Mouse (Mus musculus): ENCODE measurements at regions not wholly inside any gene's neighbourhood (a gene's known extent, or its start where the extent isn't known, plus 50 kb on each side); places are given as distances from the start of the nearest gene placed in this dataset.

GRCm38 (mm10) chrX:23136710-23137109 lies 228.2 kb downstream of the Klhl13 start:
- Histone ChIP-seq H3K4me1 (replicated peaks; ENCODE audit: control insufficient read depth, insufficient read depth, low read length) (no peaks in the 10 kb centered on the region), H3K27me3 (replicated peaks; ENCODE audit: control insufficient read depth, insufficient read depth, low read length) (no peaks in the 10 kb centered on the region), H3K9me3 (ENCODE audit: control insufficient read depth, low read length) (no peaks in the 10 kb centered on the region), H3K27ac (ENCODE audit: low read length) (no peak overlapping the region), H3K4me2 (ENCODE audit: low read length) (no peak overlapping the region), H3K4me3 (replicated peaks; ENCODE audit: low read length) (no peak overlapping the region), H3K36me3 (ENCODE audit: control insufficient read depth, insufficient read depth) (no peaks in the 10 kb centered on the region), H3K9ac (replicated peaks; ENCODE audit: low read depth, low read length) (no peak overlapping the region)
- no peak for ATAC-seq

DNA sequence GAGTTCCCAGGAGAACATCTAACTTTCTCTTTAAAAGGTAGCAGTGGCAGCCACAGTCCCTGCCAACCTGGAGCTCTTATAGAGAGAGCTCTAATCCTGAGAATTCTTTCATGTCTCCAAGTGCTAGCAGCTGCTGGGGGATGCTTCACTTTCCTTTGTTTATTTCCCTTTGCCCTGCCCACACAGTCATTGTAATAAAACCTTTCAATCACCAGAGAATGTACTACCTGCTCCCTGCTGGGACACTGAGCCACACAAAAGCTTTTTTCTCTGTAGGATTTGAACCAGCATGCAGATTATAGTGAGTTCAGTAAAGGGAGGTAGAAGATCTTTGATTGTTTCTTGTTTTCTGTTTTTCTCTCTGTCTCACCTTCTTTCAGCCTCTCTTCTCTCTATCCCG lies 269.0 kb downstream of the Klhl13 start:
- WGBS: 36% methylated on average over 1 of the region's 1 CpGs
- no peak overlapping the region for H3K9ac ChIP-seq (replicated peaks; ENCODE audit: low read depth, low read length)
- H3K4me3 ChIP-seq (replicated peaks; ENCODE audit: low read length): no peak overlapping the region
- H3K4me2 ChIP-seq (ENCODE audit: low read length): no peak overlapping the region
- H3K4me1 ChIP-seq (replicated peaks; ENCODE audit: control insufficient read depth, insufficient read depth, low read length): no peaks in the 10 kb centered on the region
- no peaks in the 10 kb centered on the region for H3K36me3 ChIP-seq (ENCODE audit: control insufficient read depth, insufficient read depth)
- H3K27me3 ChIP-seq (replicated peaks; ENCODE audit: control insufficient read depth, insufficient read depth, low read length): no peaks in the 10 kb centered on the region
- H3K9me3 ChIP-seq (ENCODE audit: control insufficient read depth, low read length): no peaks in the 10 kb centered on the region
- ATAC-seq: no peak
- H3K27ac ChIP-seq (ENCODE audit: low read length): no peak overlapping the region

GRCm38 (mm10) chrX:23092774-23093173 lies 272.1 kb downstream of the Klhl13 start:
- ATAC-seq: no peak
- Histone ChIP-seq H3K4me1 (replicated peaks; ENCODE audit: control insufficient read depth, insufficient read depth, low read length) (no peaks in the 10 kb centered on the region), H3K27me3 (replicated peaks; ENCODE audit: control insufficient read depth, insufficient read depth, low read length) (no peaks in the 10 kb centered on the region), H3K9me3 (ENCODE audit: control insufficient read depth, low read length) (no peaks in the 10 kb centered on the region), H3K4me2 (ENCODE audit: low read length) (no peak overlapping the region), H3K9ac (replicated peaks; ENCODE audit: low read depth, low read length) (no peak overlapping the region), H3K36me3 (ENCODE audit: control insufficient read depth, insufficient read depth) (no peaks in the 10 kb centered on the region), H3K27ac (ENCODE audit: low read length) (no peak overlapping the region), H3K4me3 (replicated peaks; ENCODE audit: low read length) (no peak overlapping the region)

- WGBS: 82% methylated on average over 4 of the region's 4 CpGs
- Histone ChIP-seq H3K4me1 (replicated peaks; ENCODE audit: control insufficient read depth, insufficient read depth, low read length) (no peaks in the 10 kb centered on the region), H3K27me3 (replicated peaks; ENCODE audit: control insufficient read depth, insufficient read depth, low read length) (no peaks in the 10 kb centered on the region), H3K36me3 (ENCODE audit: control insufficient read depth, insufficient read depth) (no peaks in the 10 kb centered on the region), H3K9ac (replicated peaks; ENCODE audit: low read depth, low read length) (no peak overlapping the region), H3K4me2 (ENCODE audit: low read length) (no peak overlapping the region), H3K27ac (ENCODE audit: low read length) (no peak overlapping the region), H3K4me3 (replicated peaks; ENCODE audit: low read length) (no peak overlapping the region), H3K9me3 (ENCODE audit: control insufficient read depth, low read length) (no peaks in the 10 kb centered on the region)
- ATAC-seq: no peak
These were observed 298.4 kb downstream of the Klhl13 start for GRCm38 (mm10) chrX:23066432-23066831.

GRCm38 (mm10) chrX:23027622-23028021 lies 337.3 kb downstream of the Klhl13 start:
- H3K9me3 ChIP-seq (ENCODE audit: control insufficient read depth, low read length): no peaks in the 10 kb centered on the region
- H3K9ac ChIP-seq (replicated peaks; ENCODE audit: low read depth, low read length): no peak overlapping the region
- H3K27me3 ChIP-seq (replicated peaks; ENCODE audit: control insufficient read depth, insufficient read depth, low read length): no peaks in the 10 kb centered on the region
- no peak overlapping the region for H3K4me2 ChIP-seq (ENCODE audit: low read length)
- no peak overlapping the region for H3K27ac ChIP-seq (ENCODE audit: low read length)
- WGBS: 40% methylated on average over 3 of the region's 3 CpGs
- H3K4me3 ChIP-seq (replicated peaks; ENCODE audit: low read length): no peak overlapping the region
- ATAC-seq: peak; percentile 85
- H3K4me1 ChIP-seq (replicated peaks; ENCODE audit: control insufficient read depth, insufficient read depth, low read length): no peaks in the 10 kb centered on the region
- no peaks in the 10 kb centered on the region for H3K36me3 ChIP-seq (ENCODE audit: control insufficient read depth, insufficient read depth)

- Histone ChIP-seq H3K4me2 (ENCODE audit: low read length) (no peak overlapping the region), H3K27me3 (replicated peaks; ENCODE audit: control insufficient read depth, insufficient read depth, low read length) (no peaks in the 10 kb centered on the region), H3K9ac (replicated peaks; ENCODE audit: low read depth, low read length) (no peak overlapping the region), H3K4me1 (replicated peaks; ENCODE audit: control insufficient read depth, insufficient read depth, low read length) (no peaks in the 10 kb centered on the region; the same call in 1 of the 2 replicates), H3K27ac (ENCODE audit: low read length) (no peak overlapping the region), H3K4me3 (replicated peaks; ENCODE audit: low read length) (no peak overlapping the region), H3K9me3 (ENCODE audit: control insufficient read depth, low read length) (no peaks in the 10 kb centered on the region), H3K36me3 (ENCODE audit: control insufficient read depth, insufficient read depth) (no peaks in the 10 kb centered on the region)
- ATAC-seq: peak; percentile 95
- WGBS: 19% methylated on average over 1 of the region's 1 CpGs
These were observed 349.3 kb downstream of the Klhl13 start for GRCm38 (mm10) chrX:23015562-23015961.

- H3K4me1 ChIP-seq (replicated peaks; ENCODE audit: control insufficient read depth, insufficient read depth, low read length): no peaks in the 10 kb centered on the region; the same call in 1 of the 2 replicates
- H3K9ac ChIP-seq (replicated peaks; ENCODE audit: low read depth, low read length): no peak overlapping the region
- H3K9me3 ChIP-seq (ENCODE audit: control insufficient read depth, low read length): no peaks in the 10 kb centered on the region
- H3K27ac ChIP-seq (ENCODE audit: low read length): no peak overlapping the region
- no peak overlapping the region for H3K4me2 ChIP-seq (ENCODE audit: low read length)
- no peak overlapping the region for H3K4me3 ChIP-seq (replicated peaks; ENCODE audit: low read length)
- no peaks in the 10 kb centered on the region for H3K36me3 ChIP-seq (ENCODE audit: control insufficient read depth, insufficient read depth)
- H3K27me3 ChIP-seq (replicated peaks; ENCODE audit: control insufficient read depth, insufficient read depth, low read length): no peaks in the 10 kb centered on the region
- WGBS: 75% methylated on average over 1 of the region's 1 CpGs
- peak; percentile 68 for ATAC-seq
These were observed 349.8 kb downstream of the Klhl13 start for GRCm38 (mm10) chrX:23015118-23015517.
